Mouse (Mus musculus): ENCODE results near the gene Plppr1. TPM values are rescaled to one million over a fixed set of nuclear protein-coding genes. Genes with fewer than 3 reads are reported as not detected.
"Not testable (repeated sequence)": the region's sequence is repeated elsewhere in the genome, so short reads cannot be mapped to it uniquely, and the experiment has no call there.

Gene Plppr1
- total and polyA plus RNA-seq, 3 experiments, result not detected

- DNase-seq, result not testable (repeated sequence)
Observed at GRCm38 (mm10) chr4:49383576-49384318, 324.7 kb downstream of the Plppr1 start.

GRCm38 (mm10) chr4:49386873-49387272 lies 327.8 kb downstream of the Plppr1 start:
- no peak for DNase-seq
